Mouse (Mus musculus): ENCODE data around the gene Card11.

The Card11 gene

GRCm38 (mm10) chr5:140852435-140852996 lies 147.9 kb downstream of the Card11 start:
- no peak for DNase-seq (ENCODE audit: low spot score)

- peak; percentile 35 for DNase-seq (ENCODE audit: low spot score)
Measured at GRCm38 (mm10) chr5:140847300-140847729, 153.1 kb downstream of the Card11 start.

GRCm38 (mm10) chr5:140841942-140842341 lies 158.4 kb downstream of the Card11 start:
- DNase-seq (ENCODE audit: low spot score) = no peak

- DNase-seq (ENCODE audit: low spot score) = no peak
Measured at GRCm38 (mm10) chr5:140831064-140831431, 169.3 kb downstream of the Card11 start.

DNA sequence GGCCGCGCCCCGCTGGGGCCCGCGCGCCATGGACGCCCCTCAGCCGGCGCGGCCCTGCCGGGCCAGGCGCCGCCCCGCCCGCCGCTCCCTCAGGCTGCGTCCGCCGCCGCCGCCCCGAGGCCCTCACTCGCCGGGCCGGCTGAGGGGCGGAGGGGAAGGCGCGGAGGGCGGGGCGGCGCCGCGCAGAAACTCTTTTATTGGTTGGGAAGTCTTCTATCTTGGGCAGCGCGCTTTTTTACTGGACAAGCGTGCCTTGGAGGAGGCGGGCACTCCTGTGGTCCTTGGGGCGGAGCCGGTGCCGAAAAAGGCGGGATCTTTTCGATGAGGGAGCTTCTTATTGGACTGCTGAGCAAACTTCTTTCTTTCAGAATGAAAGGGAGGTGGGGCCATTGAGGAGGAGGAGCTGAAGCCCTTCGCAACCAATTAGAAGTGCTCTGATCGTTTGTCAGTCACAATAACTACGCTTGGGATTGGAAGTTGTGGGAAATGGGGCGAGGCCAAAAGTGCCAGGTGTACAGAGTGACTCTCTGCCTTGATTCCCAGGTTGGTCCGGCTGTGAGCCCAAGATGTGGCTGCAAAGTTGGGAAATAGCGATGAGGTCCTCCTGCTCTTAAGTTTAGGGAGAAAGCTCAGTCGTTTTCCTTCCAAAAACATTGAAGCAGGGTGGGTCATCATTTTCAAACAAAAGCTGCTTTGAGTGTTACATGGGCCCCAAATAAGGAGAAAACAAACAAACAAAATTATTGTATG lies 169.9 kb downstream of the Card11 start, which contains the start of gene Gna12:
Gene Gna12 (minus strand): TSS at position 118 of the 750 bp plus-strand sequence.
- peak; percentile 99 for DNase-seq (ENCODE audit: low spot score)

GRCm38 (mm10) chr5:140829911-140830294 lies 170.5 kb downstream of the Card11 start:
- peak; percentile 75 for DNase-seq (ENCODE audit: low spot score)

GRCm38 (mm10) chr5:140829081-140829910 lies 171.1 kb downstream of the Card11 start:
- DNase-seq (ENCODE audit: low spot score) = peak; percentile 67

- DNase-seq (ENCODE audit: low spot score) = no peak
Measured at GRCm38 (mm10) chr5:140828363-140828762, 172.0 kb downstream of the Card11 start.

DNA sequence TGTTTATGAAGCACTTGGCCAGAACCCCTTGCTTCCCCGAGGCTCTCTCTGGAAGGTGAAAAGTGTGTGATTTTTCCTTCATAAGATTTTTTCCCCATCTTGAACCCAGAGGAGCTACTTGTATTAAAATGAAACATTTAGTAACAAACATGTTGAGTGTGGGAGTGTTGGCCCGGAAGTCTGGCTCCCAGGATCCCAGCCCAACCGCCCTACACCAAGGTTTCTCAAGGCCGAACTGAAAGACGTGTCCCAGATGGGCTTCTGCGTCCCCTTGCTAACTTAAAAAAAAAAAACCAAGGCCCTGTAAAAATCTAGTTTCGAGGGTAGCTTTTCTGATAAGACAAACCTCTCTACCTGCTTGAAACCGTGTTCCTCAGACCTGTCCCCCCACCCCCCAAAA lies 172.5 kb downstream of the Card11 start:
- peak; percentile 78 for DNase-seq (ENCODE audit: low spot score)

DNA sequence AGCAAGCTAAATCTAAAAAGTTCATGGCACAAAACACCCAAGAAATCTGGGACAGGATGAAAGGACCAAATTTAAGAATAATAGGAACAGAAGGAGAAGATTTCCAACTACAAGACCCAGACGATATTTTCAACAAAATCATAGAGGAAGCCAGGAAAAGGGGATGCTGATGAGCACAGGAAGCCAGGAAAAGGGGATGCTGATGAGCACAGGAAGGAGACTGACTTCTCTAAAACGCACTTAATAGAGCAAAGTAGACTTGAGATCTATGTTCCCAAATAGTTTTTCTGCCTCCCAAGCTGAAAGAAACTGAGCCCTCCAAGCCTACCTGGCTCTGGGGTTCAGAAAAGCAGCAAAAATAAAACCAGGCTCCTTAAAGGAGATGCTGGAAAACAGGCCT lies 173.0 kb downstream of the Card11 start:
- no peak for DNase-seq (ENCODE audit: low spot score)

DNA sequence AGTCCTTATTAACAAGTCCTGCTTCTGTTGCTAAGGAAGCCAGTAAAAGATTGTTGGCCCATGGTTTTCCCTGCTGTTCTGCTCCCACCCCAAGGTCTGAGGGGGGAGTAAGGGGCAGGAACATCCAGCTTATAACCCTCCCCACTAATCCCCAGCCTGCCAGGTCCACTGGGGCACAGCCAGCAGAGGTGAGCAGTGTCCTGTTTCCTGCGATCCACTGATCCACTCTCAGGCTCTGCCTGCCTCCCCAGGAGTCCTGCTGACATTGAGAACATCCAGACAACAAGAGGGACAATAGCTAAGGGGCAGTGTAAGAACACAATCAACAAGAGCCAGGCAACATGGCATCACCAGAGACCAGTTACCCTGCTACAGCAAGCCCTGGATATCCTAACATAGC lies 173.6 kb downstream of the Card11 start:
- no peak for DNase-seq (ENCODE audit: low spot score)

DNA sequence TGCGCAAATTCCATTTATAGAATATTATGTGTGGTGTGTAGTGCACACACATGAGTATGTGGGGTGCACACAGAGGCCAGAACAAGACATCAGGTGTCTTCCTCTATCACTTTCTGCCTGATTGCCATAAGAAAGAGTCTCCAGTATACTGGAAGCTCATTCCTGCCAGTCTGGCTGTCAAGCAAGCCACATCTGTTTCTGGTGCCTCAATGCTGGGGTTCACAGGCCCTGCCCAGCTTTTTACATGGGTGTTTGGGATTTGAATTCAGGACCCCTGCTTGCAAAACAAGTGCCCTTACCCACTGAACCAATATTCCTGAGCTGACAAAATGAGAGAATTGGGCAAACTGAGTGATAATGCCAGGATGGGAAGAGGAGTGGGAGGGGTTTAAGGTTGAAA lies 174.3 kb downstream of the Card11 start:
- DNase-seq (ENCODE audit: low spot score) = no peak

DNA sequence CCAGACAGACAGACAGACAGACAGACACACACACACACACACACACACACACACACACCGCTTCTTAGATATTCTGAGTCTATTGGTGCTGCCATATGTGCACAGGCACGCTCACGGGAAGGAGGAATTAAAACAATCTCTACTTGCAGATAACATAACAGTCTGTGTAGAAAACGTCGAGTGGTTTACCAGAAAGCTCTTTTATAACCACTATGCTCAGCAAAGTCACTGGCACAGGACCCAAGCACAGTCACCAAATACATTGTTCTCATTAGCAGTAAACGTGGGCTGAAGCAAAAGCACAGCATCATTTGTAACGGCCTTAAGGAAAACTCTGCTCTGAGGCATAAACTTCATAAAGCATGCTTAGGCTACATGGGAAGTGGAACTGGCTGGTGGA lies 176.3 kb downstream of the Card11 start:
- no peak for DNase-seq (ENCODE audit: low spot score)

- DNase-seq (ENCODE audit: low spot score) = no peak
Measured at GRCm38 (mm10) chr5:140823386-140823785, 177.0 kb downstream of the Card11 start.

All from testis, postnatal 14 days (tissue).